Mouse (Mus musculus) cortical plate, adult 2 months (tissue): ENCODE data around the gene Gm20379.

Experiments
- CTCF ChIP-seq: fragments of 200-500 bp; IDR thresholded peaks from 2 replicates; pipeline ENCODE4 v1.5.1; 2011; ENCODE audit warnings: mild to moderate bottlenecking, control low read depth, low read length; ENCODE audit not compliant: insufficient read depth; ENCODE audit errors: extremely low read depth
- POLR2A ChIP-seq: fragments of 200-500 bp; IDR thresholded peaks from 2 replicates; pipeline ENCODE4 v1.6.1; 2011; ENCODE audit warnings: mild to moderate bottlenecking, low read length, control low read depth; ENCODE audit not compliant: insufficient read depth; ENCODE audit errors: extremely low read depth

GRCm38 (mm10) chr13:92293883-92294282 lies 11.9 kb upstream of the Gm20379 start:
- TF ChIP-seq POLR2A (no peak), CTCF (no peak)
